Mouse (Mus musculus) splenic B cell, adult 2 months (primary cell): ENCODE results near the gene Hmg20b.

Experiments used
- DNase-seq: peaks from one replicate; pipeline ENCODE4 v3.0.0-alpha.2; 2011; ENCODE audit warnings: low read depth, low spot score
- H3K27me3 ChIP-seq: 2 replicates; pipeline ENCODE4 v1.6.1; 2012; ENCODE audit warnings: mild to moderate bottlenecking, low read length, moderate library complexity, mixed read lengths; ENCODE audit not compliant: control insufficient read depth, poor library complexity, insufficient read depth, severe bottlenecking
- H3K36me3 ChIP-seq: 2 replicates; pipeline ENCODE4 v1.6.1; 2012; ENCODE audit warnings: mild to moderate bottlenecking, low read length, moderate library complexity, mixed read lengths; ENCODE audit not compliant: control insufficient read depth, poor library complexity, insufficient read depth, severe bottlenecking

Gene Hmg20b

GRCm38 (mm10) chr10:81350351-81351063, at the start of gene Hmg20b:
Hmg20b (minus strand) TSS chr10:81350480.
- no peaks in the 10 kb centered on the region; the same call in 1 of the 2 replicates for H3K36me3 ChIP-seq
- no peaks in the 10 kb centered on the region for H3K27me3 ChIP-seq
- DNase-seq: peak; percentile 99

- no peaks in the 10 kb centered on the region for H3K27me3 ChIP-seq
- DNase-seq: no peak
- peaks cover 2% of the 10 kb centered on the region; the same call in 1 of the 2 replicates for H3K36me3 ChIP-seq
These were observed 49.6 kb upstream of the Hmg20b start for GRCm38 (mm10) chr10:81399798-81400308.

DNA sequence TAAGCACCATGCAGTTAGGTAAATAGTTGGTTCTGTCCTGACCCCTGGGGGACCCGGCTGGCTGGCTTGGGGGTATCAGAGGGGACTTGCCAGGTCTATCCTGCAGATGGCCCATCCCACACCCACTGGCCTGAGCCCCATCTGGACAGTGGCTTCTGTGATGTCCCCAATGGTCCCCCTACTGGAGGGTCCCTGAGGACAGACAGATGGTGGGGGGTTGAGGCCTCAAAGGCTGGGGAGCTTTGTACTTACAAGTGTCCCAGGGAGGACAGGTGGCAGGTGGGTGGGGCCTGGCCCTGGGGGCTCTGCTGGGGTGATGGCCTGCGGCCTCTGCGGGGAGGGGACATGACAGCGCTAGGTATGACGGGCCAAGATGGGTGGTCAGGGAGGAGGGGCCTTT, 49.0 kb upstream of the Hmg20b start:
- Histone ChIP-seq H3K27me3 (no peaks in the 10 kb centered on the region), H3K36me3 (peaks cover 2% of the 10 kb centered on the region; the same call in 1 of the 2 replicates)
- DNase-seq: no peak

- H3K36me3 ChIP-seq: peaks cover 2% of the 10 kb centered on the region; the same call in 1 of the 2 replicates
- DNase-seq: no peak
- no peaks in the 10 kb centered on the region for H3K27me3 ChIP-seq
These were observed 46.5 kb upstream of the Hmg20b start for GRCm38 (mm10) chr10:81396749-81397148.

- no peaks in the 10 kb centered on the region for H3K27me3 ChIP-seq
- no peak for DNase-seq
- H3K36me3 ChIP-seq: peaks cover 2% of the 10 kb centered on the region; the same call in 1 of the 2 replicates
These were observed 45.6 kb upstream of the Hmg20b start for GRCm38 (mm10) chr10:81395865-81396264.

- Histone ChIP-seq H3K36me3 (no peaks in the 10 kb centered on the region; the same call in 1 of the 2 replicates), H3K27me3 (no peaks in the 10 kb centered on the region)
- peak; percentile 86 for DNase-seq
These were observed 44.8 kb upstream of the Hmg20b start for GRCm38 (mm10) chr10:81395127-81395526.

DNA sequence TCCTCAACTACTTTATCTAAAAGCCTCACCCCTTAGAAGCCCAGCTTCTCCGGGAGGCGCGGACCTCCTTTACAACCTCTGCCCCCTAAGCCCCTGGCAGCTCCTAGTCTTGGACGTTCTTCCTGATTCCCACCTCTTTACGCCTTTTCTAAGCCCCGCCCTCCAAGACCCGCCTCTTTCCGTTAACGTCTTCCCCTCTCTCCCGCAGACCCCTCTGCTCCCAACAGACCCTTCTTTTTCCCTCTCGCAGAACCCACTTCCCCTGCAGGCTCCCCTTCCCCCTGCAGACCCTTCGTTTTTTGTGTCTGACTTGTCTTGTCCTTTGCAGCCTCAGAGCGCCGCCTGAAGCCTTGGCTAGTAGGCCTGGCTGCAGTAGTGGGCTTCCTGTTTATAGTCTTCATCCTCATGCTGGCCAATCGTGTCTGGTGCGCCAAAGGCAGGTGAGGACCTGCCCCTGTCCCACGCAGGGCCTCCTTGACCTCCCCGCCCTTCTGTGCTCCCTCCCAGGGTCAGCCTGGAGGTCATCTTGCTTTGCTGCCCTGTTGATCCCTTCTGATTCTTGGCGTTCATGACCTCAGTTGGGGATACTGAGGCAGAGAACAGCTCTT, 43.3 kb upstream of the Hmg20b start:
- no peaks in the 10 kb centered on the region for H3K27me3 ChIP-seq
- DNase-seq: no peak
- H3K36me3 ChIP-seq: no peaks in the 10 kb centered on the region

GRCm38 (mm10) chr10:81392781-81393185, 42.5 kb upstream of the Hmg20b start, which contains the start of gene Smim24:
Smim24 (plus strand) TSS chr10:81393051.
- Histone ChIP-seq H3K27me3 (no peaks in the 10 kb centered on the region), H3K36me3 (no peaks in the 10 kb centered on the region)
- DNase-seq: no peak

DNA sequence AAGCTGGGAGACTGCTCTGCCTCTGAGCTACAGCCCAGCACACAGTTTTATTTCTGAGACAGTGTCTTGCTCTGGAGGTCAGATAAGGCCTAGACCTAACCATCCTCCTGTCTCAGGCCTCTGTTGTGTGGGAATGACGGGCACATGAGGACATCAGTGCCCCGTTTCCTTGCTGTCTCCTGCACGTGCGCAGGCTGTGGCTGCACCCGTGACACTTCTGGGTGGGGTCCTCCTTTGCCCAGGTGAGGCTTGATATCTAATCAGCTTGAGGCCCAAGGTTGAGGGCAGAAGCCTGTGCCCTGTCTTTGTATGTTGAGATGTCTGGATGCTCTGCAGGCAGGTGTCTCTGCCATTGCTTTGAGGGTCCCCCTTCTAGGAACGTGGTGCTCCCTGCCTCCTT, 42.0 kb upstream of the Hmg20b start:
- no peaks in the 10 kb centered on the region for H3K27me3 ChIP-seq
- DNase-seq: no peak
- no peaks in the 10 kb centered on the region; the same call in 1 of the 2 replicates for H3K36me3 ChIP-seq

- no peak for DNase-seq
- no peaks in the 10 kb centered on the region for H3K27me3 ChIP-seq
- H3K36me3 ChIP-seq: peaks cover 3% of the 10 kb centered on the region; the same call in 1 of the 2 replicates
These were observed 40.3 kb upstream of the Hmg20b start for GRCm38 (mm10) chr10:81390678-81390965.

GRCm38 (mm10) chr10:81389801-81390677, 39.8 kb upstream of the Hmg20b start:
- DNase-seq: peak; percentile 79
- peaks cover 3% of the 10 kb centered on the region; the same call in 1 of the 2 replicates for H3K36me3 ChIP-seq
- H3K27me3 ChIP-seq: no peaks in the 10 kb centered on the region

GRCm38 (mm10) chr10:81389373-81389772, 39.1 kb upstream of the Hmg20b start:
- H3K36me3 ChIP-seq: peaks cover 3% of the 10 kb centered on the region; the same call in 1 of the 2 replicates
- no peaks in the 10 kb centered on the region for H3K27me3 ChIP-seq
- DNase-seq: no peak

GRCm38 (mm10) chr10:81388505-81389055, 38.3 kb upstream of the Hmg20b start, which contains the start of gene Gm48552:
Gm48552 (plus strand) TSS chr10:81389005.
- Histone ChIP-seq H3K36me3 (peaks cover 3% of the 10 kb centered on the region; the same call in 1 of the 2 replicates), H3K27me3 (no peaks in the 10 kb centered on the region)
- DNase-seq: no peak

DNA sequence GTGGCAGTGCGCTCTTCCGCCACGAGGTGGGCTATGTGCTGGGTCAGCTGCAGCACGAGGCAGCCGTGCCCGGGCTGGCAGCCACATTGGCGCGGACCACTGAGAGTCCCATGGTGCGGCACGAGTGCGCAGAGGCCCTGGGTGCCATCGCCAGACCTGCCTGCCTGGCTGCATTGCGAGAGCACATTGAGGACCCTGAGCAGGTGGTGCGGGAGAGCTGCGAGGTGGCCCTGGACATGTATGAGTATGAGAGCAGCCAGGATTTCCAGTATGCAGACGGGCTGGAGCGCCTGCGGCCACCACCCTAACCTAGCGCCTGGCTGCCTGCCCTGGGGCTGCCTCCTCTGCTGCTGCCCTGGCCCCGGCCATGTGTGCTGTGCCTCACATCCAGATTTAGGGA, 37.4 kb upstream of the Hmg20b start:
- Histone ChIP-seq H3K27me3 (no peaks in the 10 kb centered on the region), H3K36me3 (peaks cover 3% of the 10 kb centered on the region; the same call in 1 of the 2 replicates)
- DNase-seq: no peak
